Mouse (Mus musculus): ENCODE measurements around the gene Gm3072.
"Not testable (repeated sequence)": the region's sequence is repeated elsewhere in the genome, so short reads cannot be mapped to it uniquely, and the experiment has no call there.

Gm3072 gene

DNA sequence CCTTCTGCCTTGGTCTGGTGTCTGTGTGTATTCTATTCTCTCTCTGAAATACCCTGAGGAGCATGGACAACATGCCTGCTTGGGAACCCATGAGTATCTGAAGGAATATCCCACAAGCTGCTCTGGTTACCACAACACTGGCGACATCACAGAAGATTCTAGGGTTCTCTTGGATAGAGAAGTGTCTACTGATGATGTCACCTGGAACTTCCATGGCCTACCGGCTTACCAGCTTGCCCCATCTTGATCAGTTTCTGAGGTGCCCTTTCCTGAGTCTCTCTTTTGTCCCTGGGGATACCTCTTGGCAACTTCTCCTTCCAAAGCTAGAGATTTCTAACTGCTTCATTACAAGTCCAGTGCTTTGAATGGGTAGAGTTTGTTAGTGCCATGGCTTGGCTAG is at the start of gene Gm3072:
TSS of gene Gm3072 (minus strand) at position 101 of the 400 bp plus-strand sequence.
- not testable (repeated sequence) for DNase-seq (ENCODE audit: low spot score in 2 of 2)

DNA sequence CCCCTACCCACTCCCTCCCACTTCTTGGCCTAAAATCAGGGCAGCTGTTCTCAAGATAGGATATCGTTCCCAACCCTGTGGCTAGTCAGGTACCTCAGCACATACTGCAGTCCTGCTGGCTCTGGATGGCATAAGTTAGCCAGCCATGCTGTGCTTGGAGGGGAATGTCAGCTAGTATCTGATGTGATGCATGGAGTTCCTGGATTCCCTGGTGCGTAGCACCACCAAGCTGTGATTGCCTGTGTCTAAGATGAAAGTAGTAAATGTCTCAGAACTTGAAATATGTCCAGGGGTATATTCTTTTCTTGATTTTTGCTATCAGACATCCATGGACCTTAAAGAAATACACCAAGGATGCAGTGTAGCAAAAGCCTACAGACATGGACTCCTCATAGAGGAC is 23.8 kb upstream of the Gm3072 start:
- DNase-seq (ENCODE audit: low spot score in 2 of 2): not testable (repeated sequence)

DNA sequence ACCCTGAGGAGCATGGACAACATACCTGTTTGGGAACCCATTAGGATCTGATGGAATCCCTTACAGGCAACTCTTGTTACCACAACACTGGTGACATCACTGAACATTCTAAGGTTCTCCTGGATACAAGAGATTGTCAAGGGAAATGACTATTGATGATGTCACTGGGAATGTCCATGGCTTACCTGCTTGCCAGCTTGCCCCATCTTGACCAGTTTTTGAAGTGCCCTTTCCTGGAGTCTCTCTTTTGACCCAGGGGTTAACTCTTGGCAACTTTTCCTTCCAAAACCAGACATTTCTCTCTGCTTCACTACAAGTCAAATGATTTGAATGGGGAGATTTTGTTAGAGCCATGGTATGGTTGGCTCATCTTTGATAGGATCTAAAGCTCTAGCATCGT is 22.0 kb upstream of the Gm3072 start, which contains the start of gene Gm3676:
TSS of gene Gm3676 (minus strand) at position 101 of the 400 bp plus-strand sequence.
- not testable (repeated sequence) for DNase-seq (ENCODE audit: low spot score in 2 of 2)

DNA sequence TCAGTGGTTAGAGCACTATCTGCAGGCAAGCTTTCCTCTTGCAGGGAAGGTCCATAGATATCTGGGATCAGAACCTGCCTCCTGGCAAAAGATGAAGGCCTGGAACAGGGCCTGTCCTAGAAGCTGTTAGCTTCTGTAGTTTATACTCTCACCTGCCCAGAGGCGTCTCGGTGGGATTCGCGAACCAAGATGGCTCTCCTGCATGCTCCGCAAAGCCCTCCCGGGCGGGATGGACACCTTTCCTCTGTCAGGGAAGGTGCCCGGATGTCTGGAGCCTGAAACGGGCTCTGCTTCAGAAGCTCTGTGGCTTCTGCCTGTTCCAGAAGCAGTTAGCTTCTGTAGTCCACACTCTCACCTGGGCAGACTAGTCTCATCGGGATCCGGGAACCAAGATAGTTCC is 5.7 kb upstream of the Gm3072 start:
- not testable (repeated sequence) for DNase-seq (ENCODE audit: low spot score in 2 of 2)

DNA sequence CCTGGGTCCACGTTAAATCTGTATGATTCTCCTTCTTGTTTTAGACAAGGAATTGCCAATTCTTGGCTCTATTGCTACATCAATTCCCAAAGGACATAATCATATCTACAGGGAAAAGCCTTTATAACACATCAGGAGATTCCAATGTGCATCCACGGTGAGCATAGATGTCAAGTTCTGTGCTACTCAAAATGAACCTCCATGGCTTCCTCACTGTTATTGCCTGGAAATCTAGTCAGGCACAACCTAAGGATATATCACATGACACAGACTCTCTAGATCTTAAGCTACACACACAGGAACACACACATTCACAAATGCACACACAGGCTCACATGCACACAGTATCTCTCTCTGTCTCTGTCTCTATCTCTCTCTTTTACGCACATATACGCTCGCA is 1.9 kb downstream of the Gm3072 start:
- DNase-seq (ENCODE audit: low spot score in 2 of 2): not testable (repeated sequence)

DNA sequence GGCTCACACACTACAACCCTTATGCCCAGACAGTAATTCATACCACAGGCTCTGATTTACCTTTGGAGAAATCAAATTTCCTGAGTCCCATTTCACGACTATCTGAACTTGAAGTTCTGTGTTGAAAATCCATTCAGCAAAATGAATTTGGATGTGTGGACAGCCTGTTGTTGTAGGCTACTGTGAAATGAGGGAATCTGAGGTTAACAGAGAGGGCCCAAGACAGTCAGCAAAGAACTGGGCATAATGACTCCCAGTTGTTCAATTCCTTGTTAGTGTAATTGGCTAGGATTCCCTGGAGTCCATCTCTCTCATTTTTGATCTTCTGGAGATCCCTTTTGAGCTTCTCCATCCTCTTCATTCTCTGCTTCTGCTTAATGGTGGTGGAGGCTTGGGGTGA is 13.7 kb downstream of the Gm3072 start:
- DNase-seq (ENCODE audit: low spot score in 2 of 2): not testable (repeated sequence)

DNA sequence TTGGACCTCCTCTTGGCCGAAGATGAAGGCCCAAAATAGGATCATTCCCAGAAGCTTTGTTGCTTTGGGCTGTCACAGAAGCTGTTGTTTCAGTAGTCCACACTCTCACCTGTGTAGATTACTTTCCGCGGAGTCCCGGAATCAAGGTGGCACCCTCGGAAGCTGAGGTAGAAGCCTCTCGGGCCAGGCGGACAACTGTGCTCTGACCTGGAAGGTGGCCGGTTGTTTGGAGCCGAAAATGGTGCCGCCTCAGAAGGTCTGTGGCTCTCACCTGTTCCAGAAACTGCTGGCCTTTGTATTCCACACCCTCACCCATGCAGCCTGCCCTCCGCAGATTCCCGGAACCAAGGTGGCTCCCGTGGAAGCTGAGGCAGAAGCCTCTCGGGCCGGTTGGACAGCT is 23.5 kb downstream of the Gm3072 start:
- DNase-seq (ENCODE audit: low spot score in 2 of 2): not testable (repeated sequence)

DNA sequence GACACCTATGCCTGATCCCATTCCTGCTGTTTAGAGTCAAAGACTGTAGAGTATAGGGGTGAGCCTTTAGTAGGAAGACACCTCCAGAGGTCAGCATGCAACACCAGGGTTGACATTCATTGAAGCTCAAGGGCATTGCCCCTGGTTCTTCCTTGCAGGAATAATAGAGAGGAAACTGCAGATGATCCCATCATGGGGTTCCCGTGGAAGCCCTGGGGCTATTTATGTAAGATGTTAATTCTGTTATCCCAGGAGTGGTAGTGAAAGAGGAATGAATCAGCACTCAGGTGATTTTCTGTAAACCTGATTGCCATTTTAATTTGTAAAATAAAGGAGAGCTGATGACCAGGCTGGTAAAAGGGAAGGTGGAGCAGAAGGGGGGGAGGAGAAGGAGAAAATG is 38.1 kb downstream of the Gm3072 start:
- not testable (repeated sequence) for DNase-seq (ENCODE audit: low spot score in 2 of 2)

DNA sequence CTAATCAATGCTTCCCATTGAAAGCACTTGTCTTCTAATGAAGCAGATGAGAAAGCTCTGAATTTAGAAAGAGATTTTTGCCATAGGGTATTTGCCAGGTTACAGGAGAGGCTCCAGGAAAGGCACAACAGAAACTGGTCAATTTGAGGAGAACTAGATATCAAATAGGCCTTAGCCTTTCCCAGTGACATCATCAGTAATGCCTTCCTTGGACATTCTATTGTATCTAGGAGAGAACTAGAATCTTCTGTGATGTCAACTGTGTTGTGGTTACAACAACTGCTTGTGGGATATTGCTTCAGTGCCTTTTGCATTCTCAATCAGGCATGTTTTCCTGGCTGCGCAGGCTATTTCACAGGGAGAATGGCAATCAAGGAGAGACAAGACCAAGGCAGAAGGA is 51.5 kb downstream of the Gm3072 start, which contains the start of gene 1700049E17Rik2:
TSS of gene 1700049E17Rik2 (plus strand) at position 301 of the 400 bp plus-strand sequence.
- not testable (repeated sequence) for DNase-seq (ENCODE audit: low spot score in 2 of 2)

Measured in spleen, postnatal 36 days (tissue).